Mouse (Mus musculus): Measurements from ENCODE around the gene Galk2.

GRCm38 (mm10) chr2:125820397-125820796 is 38.5 kb upstream of the Galk2 start:
- TF ChIP-seq POLR2A (IDR thresholded peaks at IDR 0.05; ENCODE audit: insufficient read depth, low read depth, low read length) (no peak), CTCF (IDR thresholded peaks at IDR 0.05; ENCODE audit: insufficient read depth, low read depth, low read length) (no peak)
